ENCODE assay signal across 18 mouse cellular contexts in the genomic region with DNA sequence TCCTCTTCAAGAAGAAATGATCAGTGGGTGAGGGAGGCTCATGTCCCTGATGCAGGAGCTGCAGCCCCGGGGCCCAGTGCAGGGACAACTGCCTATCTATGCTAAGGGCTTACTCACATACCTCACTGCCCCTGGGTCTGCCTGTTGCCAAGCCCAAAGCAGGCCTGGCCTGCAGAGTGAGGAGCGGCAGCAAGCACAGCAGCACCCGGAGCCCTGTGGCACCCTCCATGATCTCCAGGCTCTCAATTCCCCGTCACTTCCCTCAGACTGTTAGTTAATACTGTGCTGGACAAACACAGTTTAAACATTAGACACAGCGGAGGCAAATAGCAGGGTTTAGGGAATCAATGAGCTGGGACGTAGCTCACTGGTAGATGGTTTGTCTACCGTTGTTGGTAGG. TPM values are rescaled to one million over a fixed set of nuclear protein-coding genes. Genes with fewer than 3 reads are reported as not detected.
A peak's percentile ranks its signal among the peaks of the same experiment; 100 is the strongest.
DNase-seq lines count a peak whose midpoint lies in the region; ATAC-seq and TF ChIP-seq lines count a peak whose summit lies in the region.
"Had no signal": no experiment of that assay in that cellular context is flagged by ENCODE, and none has a peak within 500 bp of the region (broad histone marks: within the 10 kb centered on the region; RNA-seq: fewer than 3 reads in every experiment).

A gene (minus strand): TSS at position 252 of the 400 bp plus-strand sequence.

- no peak for TF ChIP-seq CTCF in embryonic fibroblast, embryonic 13.5 days (IDR thresholded peaks at IDR 0.05; ENCODE audit: borderline replicate concordance, insufficient read depth, low read length)
- no peak for TF ChIP-seq CTCF in hindbrain, postnatal 0 days (IDR thresholded peaks at IDR 0.05; ENCODE audit: low read depth)
- no peak for TF ChIP-seq CTCF in midbrain, postnatal 0 days (IDR thresholded peaks at IDR 0.05)

- H3K36me3 ChIP-seq in kidney, embryonic 15.5 days, result no peaks in the 10 kb centered on the region
- no peaks in the 10 kb centered on the region for H3K36me3 ChIP-seq in liver, embryonic 15.5 days (replicated peaks)
- H3K36me3 ChIP-seq in hindbrain, postnatal 0 days (ENCODE audit: insufficient read depth, low read length), result no peaks in the 10 kb centered on the region
- H3K36me3 ChIP-seq in midbrain, postnatal 0 days (ENCODE audit: insufficient read depth, low read length), result no peaks in the 10 kb centered on the region

- TF ChIP-seq POLR2A in embryonic fibroblast, embryonic 13.5 days (IDR thresholded peaks at IDR 0.05; ENCODE audit: low read depth, low read length), result no peak

- H3K9ac ChIP-seq in kidney, embryonic 15.5 days, result no peak within 1 kb of the TSS
- 0 out of 2 replicates have a peak within 1 kb of the TSS, but pooled peaks have one; percentile 16 for H3K9ac ChIP-seq in liver, embryonic 15.5 days
- no peak within 1 kb of the TSS for H3K9ac ChIP-seq in hindbrain, postnatal 0 days (replicated peaks; ENCODE audit: low read length)
- no peak within 1 kb of the TSS for H3K9ac ChIP-seq in midbrain, postnatal 0 days (replicated peaks; ENCODE audit: low read length, poor library complexity, severe bottlenecking)

- 79% methylated on average over 7 of the region's 7 CpGs for WGBS in kidney, embryonic 15.5 days
- 63% methylated on average over 7 of the region's 7 CpGs for WGBS in liver, embryonic 15.5 days (ENCODE audit: insufficient replicate concordance)
- WGBS in hindbrain, postnatal 0 days, result 90% methylated on average over 7 of the region's 7 CpGs
- 91% methylated on average over 7 of the region's 7 CpGs for WGBS in midbrain, postnatal 0 days

- H3K27ac ChIP-seq in kidney, embryonic 15.5 days, result no peak within 1 kb of the TSS
- peak within 1 kb of the TSS; percentile 23; the same call in 1 of the 2 replicates for H3K27ac ChIP-seq in embryonic fibroblast, embryonic 13.5 days (ENCODE audit: insufficient read depth, low read length)
- peak within 1 kb of the TSS; percentile 69 for H3K27ac ChIP-seq in liver, embryonic 15.5 days (replicated peaks)
- no peak within 1 kb of the TSS for H3K27ac ChIP-seq in hindbrain, postnatal 0 days
- no peak within 1 kb of the TSS for H3K27ac ChIP-seq in midbrain, postnatal 0 days (ENCODE audit: low read depth, low read length)

- no peak within 1 kb of the TSS for H3K4me2 ChIP-seq in kidney, embryonic 15.5 days
- H3K4me2 ChIP-seq in liver, embryonic 15.5 days, result peak within 1 kb of the TSS; percentile 39
- no peak within 1 kb of the TSS for H3K4me2 ChIP-seq in hindbrain, postnatal 0 days (ENCODE audit: low read depth, low read length)
- no peak within 1 kb of the TSS for H3K4me2 ChIP-seq in midbrain, postnatal 0 days (ENCODE audit: low read depth, low read length, poor library complexity, severe bottlenecking)
- H3K4me2 ChIP-seq: midbrain, embryonic 11.5 days had no signal

- no peaks in the 10 kb centered on the region for H3K9me3 ChIP-seq in kidney, embryonic 15.5 days (replicated peaks)
- no peaks in the 10 kb centered on the region for H3K9me3 ChIP-seq in liver, embryonic 15.5 days (replicated peaks)
- no peaks in the 10 kb centered on the region for H3K9me3 ChIP-seq in hindbrain, postnatal 0 days (ENCODE audit: low read length)
- no peaks in the 10 kb centered on the region for H3K9me3 ChIP-seq in midbrain, postnatal 0 days (ENCODE audit: low read length)

- no peak within 1 kb of the TSS for H3K4me3 ChIP-seq in kidney, embryonic 15.5 days (replicated peaks)
- H3K4me3 ChIP-seq in embryonic fibroblast, embryonic 13.5 days (ENCODE audit: insufficient read depth, low read length), result no peak within 1 kb of the TSS
- peak within 1 kb of the TSS; percentile 35 for H3K4me3 ChIP-seq in liver, embryonic 15.5 days (replicated peaks)
- H3K4me3 ChIP-seq in hindbrain, postnatal 0 days (ENCODE audit: low read length), result no peak within 1 kb of the TSS
- no peak within 1 kb of the TSS for H3K4me3 ChIP-seq in midbrain, postnatal 0 days (ENCODE audit: low read depth, low read length)

- no peak for ATAC-seq in kidney, embryonic 15.5 days (replicated peaks; ENCODE audit: low FRiP score)
- ATAC-seq in liver, embryonic 15.5 days (ENCODE audit: insufficient read depth), result peak; percentile 23; the same call in 1 of the 2 replicates
- no peak for ATAC-seq in hindbrain, postnatal 0 days
- no peak for ATAC-seq in midbrain, postnatal 0 days (ENCODE audit: low FRiP score)
- ATAC-seq: forebrain, embryonic 14.5 days had no signal

- H3K27me3 ChIP-seq in kidney, embryonic 15.5 days, result 0 out of 2 replicates have a peak, but pooled peaks cover 3% of the 10 kb centered on the region
- H3K27me3 ChIP-seq in liver, embryonic 15.5 days, result no peaks in the 10 kb centered on the region
- no peaks in the 10 kb centered on the region for H3K27me3 ChIP-seq in hindbrain, postnatal 0 days (ENCODE audit: insufficient read depth, low read length)
- H3K27me3 ChIP-seq in midbrain, postnatal 0 days (ENCODE audit: insufficient read depth, low read length), result no peaks in the 10 kb centered on the region

- no peak for DNase-seq in adrenal gland, postnatal 10 days
- no peak for DNase-seq in adrenal gland, postnatal 36 days
- DNase-seq in kidney, adult 8-10 months, result peak; percentile 23 to 38
- DNase-seq in hindbrain, postnatal 0 days (ENCODE audit: low spot score), result no peak
- DNase-seq in midbrain, postnatal 0 days (ENCODE audit: low spot score), result no peak
- DNase-seq: adrenal gland, adult 8-10 months; cerebellum, postnatal 36 days; heart, postnatal 36 days had no signal

- peaks cover 7% of the 10 kb centered on the region; the same call in 1 of the 2 replicates for H3K4me1 ChIP-seq in kidney, embryonic 15.5 days
- no peaks in the 10 kb centered on the region for H3K4me1 ChIP-seq in embryonic fibroblast, embryonic 13.5 days (ENCODE audit: control insufficient read depth, insufficient read depth, low read length)
- H3K4me1 ChIP-seq in liver, embryonic 15.5 days (replicated peaks), result peaks cover 11% of the 10 kb centered on the region; the same call in 1 of the 2 replicates
- H3K4me1 ChIP-seq in hindbrain, postnatal 0 days (ENCODE audit: insufficient read depth, low read length), result no peaks in the 10 kb centered on the region
- no peaks in the 10 kb centered on the region for H3K4me1 ChIP-seq in midbrain, postnatal 0 days (ENCODE audit: insufficient read depth, low read length)

RNA-seq across cellular contexts. Expression of the gene that starts here (rescaled TPM):
- 100 to 1,000 TPM in 1 of 2 experiments, 10 to 100 TPM in 1; 52.9 to 125 TPM for total RNA-seq in adrenal gland, postnatal 10 days (2021)
- under 1 TPM in 1 of 2 experiments, not detected in 1; 0.36 TPM for total RNA-seq in adrenal gland, postnatal 36 days (2021)
- 0.30 and 0.55 TPM in 2 replicates for polyA plus RNA-seq in kidney, embryonic 15.5 days (2015; fragmentation: Nextera tagmentation; extraction: Ambion mirVana)
- not detected in 2 replicates for polyA plus RNA-seq in embryonic fibroblast, embryonic 13.5 days (2011; ENCODE audit: insufficient read length, low read depth, missing spikeins)
- polyA plus RNA-seq in liver, embryonic 15.5 days (2015; fragmentation: Nextera tagmentation; extraction: Ambion mirVana), result 53.8 and 71.1 TPM in 2 replicates
- not detected in 2 replicates for total RNA-seq in hindbrain, postnatal 0 days (2014; rRNA removed)
- polyA plus RNA-seq in hindbrain, postnatal 0 days (2015; fragmentation: Nextera tagmentation; extraction: Ambion mirVana), result not detected in 2 replicates
- not detected in 2 replicates for total RNA-seq in midbrain, postnatal 0 days (2014; rRNA removed)
- polyA plus RNA-seq in midbrain, postnatal 0 days (2015; fragmentation: Nextera tagmentation; extraction: Ambion mirVana), result not detected in 2 replicates
- total RNA-seq: heart, postnatal 36 days; layer of hippocampus, postnatal 10 days; left cerebral cortex, postnatal 36 days had no signal
- polyA plus RNA-seq: embryonic facial prominence, embryonic 14.5 days; forebrain, embryonic 14.5 days; midbrain, embryonic 11.5 days; small intestine, adult 2 months; stomach, embryonic 14.5 days had no signal

Comparison
In these comparisons a context has a peak if more than half of its experiments do, and no peak if none do; other contexts are left out.
1. RNA of the gene that starts here (total RNA-seq): 52.9 to 125 TPM in adrenal gland, postnatal 10 days; 0.36 TPM in adrenal gland, postnatal 36 days, not detected in hindbrain, postnatal 0 days and not detected in midbrain, postnatal 0 days; every median in the first group is over 10 times any median in the second.
2. RNA of the gene that starts here (polyA plus RNA-seq): 53.8 to 71.1 TPM in liver, embryonic 15.5 days; 0.30 to 0.55 TPM in kidney, embryonic 15.5 days, not detected in embryonic fibroblast, embryonic 13.5 days, not detected in hindbrain, postnatal 0 days and not detected in midbrain, postnatal 0 days; every median in the first group is over 10 times any median in the second.
3. DNase-seq: peak in kidney, adult 8-10 months (2 of 2); none in adrenal gland, postnatal 10 days (single experiment), adrenal gland, postnatal 36 days (0 of 2), hindbrain, postnatal 0 days (single experiment) and midbrain, postnatal 0 days (single experiment).
4. H3K27ac ChIP-seq: peak in embryonic fibroblast, embryonic 13.5 days (single experiment) and liver, embryonic 15.5 days (single experiment); none in kidney, embryonic 15.5 days (single experiment), hindbrain, postnatal 0 days (single experiment) and midbrain, postnatal 0 days (single experiment).